Mouse (Mus musculus) embryonic facial prominence, embryonic 11.5 days (tissue): ENCODE results near the gene Cd163l1. TPM values are rescaled to one million over a fixed set of nuclear protein-coding genes. Genes with fewer than 3 reads are reported as not detected.

ENCODE experiments used
- ATAC-seq: fragments of 200-750 bp; cut with Nextera tagmentation; replicated peaks from 2 replicates; pipeline ENCODE4 v1.8.0; 2017; ENCODE audit warnings: low read depth; ENCODE audit not compliant: insufficient number of reproducible peaks, low FRiP score, low TSS enrichment
- DNase-seq: peaks from one replicate; pipeline ENCODE4 v3.0.0-alpha.2; 2015; ENCODE audit warnings: low spot score
- H3K27ac ChIP-seq: fragments of 300-500 bp; sonication (generic); replicated peaks from 2 replicates; pipeline ENCODE4 v1.5.1; 2014; ENCODE audit warnings: mild to moderate bottlenecking, low read depth, low read length, control low read depth
- H3K27me3 ChIP-seq: fragments of 300-500 bp; sonication (generic); 2 replicates; pipeline ENCODE4 v1.6.1; 2014; ENCODE audit warnings: mild to moderate bottlenecking, low read length, moderate library complexity, mixed read lengths; ENCODE audit not compliant: control insufficient read depth, insufficient read depth
- H3K36me3 ChIP-seq: fragments of 300-500 bp; sonication (generic); replicated peaks from 2 replicates; pipeline ENCODE4 v1.6.1; 2014; ENCODE audit warnings: low read depth, mild to moderate bottlenecking, low read length, moderate library complexity, mixed read lengths; ENCODE audit not compliant: control insufficient read depth, insufficient read depth
- H3K4me1 ChIP-seq: fragments of 300-500 bp; sonication (generic); 2 replicates; pipeline ENCODE4 v1.6.1; 2014; ENCODE audit warnings: low read length, mixed read lengths; ENCODE audit not compliant: control insufficient read depth, insufficient read depth
- H3K4me2 ChIP-seq: fragments of 300-500 bp; sonication (generic); 2 replicates; pipeline ENCODE4 v1.6.1; 2014; ENCODE audit warnings: low read depth, mild to moderate bottlenecking, control low read depth, low read length, moderate library complexity
- H3K4me3 ChIP-seq: fragments of 300-500 bp; sonication (generic); 2 replicates; pipeline ENCODE4 v1.5.1; 2014; ENCODE audit warnings: low read depth, low read length, control low read depth
- H3K9ac ChIP-seq: fragments of 300-500 bp; sonication (generic); replicated peaks from 2 replicates; pipeline ENCODE4 v1.6.1; 2014; ENCODE audit warnings: mild to moderate bottlenecking, control low read depth, low read length
- H3K9me3 ChIP-seq: fragments of 300-500 bp; sonication (generic); replicated peaks from 2 replicates; pipeline ENCODE4 v1.6.1; 2016; ENCODE audit warnings: mild to moderate bottlenecking, low read length, inconsistent platforms, mixed read lengths; ENCODE audit not compliant: control insufficient read depth
- WGBS: fragments of 180-500 bp; shearing (Covaris S2); extraction: QIAGEN DNeasy Blood & Tissue Kit; methylation state at CpG from one replicate; pipeline ENCODE4 v1.1.7; 2014; 5-methylcytosine and 5-hydroxymethylcytosine counted together
- polyA plus RNA-seq: library from polyadenylated mRNA; unstranded; fragments of >200 nt; fragmentation: Nextera tagmentation; extraction: Ambion mirVana; gene quantifications from 2 replicates; pipeline ENCODE4 v1.2.1, GENCODE M21; 2014

Gene Cd163l1
- not detected in 2 replicates for polyA plus RNA-seq

DNA sequence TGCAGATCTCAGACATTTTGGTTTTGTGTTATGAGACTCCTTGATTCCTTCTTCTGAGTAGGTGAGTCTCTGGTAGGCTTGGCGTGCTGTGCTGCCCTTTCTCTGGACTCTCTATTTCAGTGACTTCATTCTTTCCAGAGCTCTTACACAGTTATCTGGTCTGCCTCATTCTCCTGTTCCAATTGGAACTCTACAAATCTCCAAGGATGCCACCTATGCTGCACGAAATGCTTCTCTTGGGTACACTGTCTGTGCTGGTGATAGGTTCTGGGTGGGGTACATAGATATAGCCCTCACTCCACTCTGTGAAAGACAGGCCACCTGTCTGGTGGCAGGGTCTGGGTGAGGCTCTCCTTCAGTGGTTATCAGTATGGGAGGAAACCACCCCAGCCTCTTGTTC lies at the start of gene Cd163l1:
Gene Cd163l1 (plus strand): TSS at position 301 of the 400 bp plus-strand sequence.
- H3K4me3 ChIP-seq, result no peak within 1 kb of the TSS
- WGBS, result 77% methylated on average over 2 of the region's 2 CpGs
- H3K27ac ChIP-seq, result no peak within 1 kb of the TSS
- ATAC-seq (no peak), DNase-seq (no peak)
- H3K36me3 ChIP-seq, result no peaks in the 10 kb centered on the region
- no peaks in the 10 kb centered on the region for H3K4me1 ChIP-seq
- H3K9me3 ChIP-seq, result no peaks in the 10 kb centered on the region
- no peaks in the 10 kb centered on the region for H3K27me3 ChIP-seq
- no peak within 1 kb of the TSS for H3K9ac ChIP-seq
- no peak within 1 kb of the TSS for H3K4me2 ChIP-seq

DNA sequence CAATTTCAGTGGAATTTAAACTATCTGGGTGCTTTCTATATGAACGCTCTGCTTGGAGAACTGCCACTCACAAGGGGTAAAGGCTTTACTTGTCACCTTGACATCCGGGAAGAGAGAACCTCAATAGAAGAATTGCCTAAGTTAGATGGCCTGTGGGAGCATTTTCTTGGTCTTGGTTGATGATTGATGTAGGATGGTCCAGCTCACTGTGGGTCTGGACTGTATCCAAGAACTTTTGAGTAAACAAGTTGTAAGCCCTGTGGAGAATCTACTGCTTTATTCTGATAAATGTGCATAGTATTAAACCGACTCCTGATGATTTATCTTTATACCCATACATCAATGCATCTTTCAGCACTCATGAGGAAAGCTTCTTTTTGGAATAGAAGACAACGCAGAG lies 48.7 kb upstream of the Cd163l1 start:
- WGBS, result 78% methylated on average over 4 of the region's 4 CpGs
- Histone ChIP-seq H3K27ac (no peak overlapping the region), H3K9ac (no peak overlapping the region), H3K4me1 (no peaks in the 10 kb centered on the region), H3K9me3 (no peaks in the 10 kb centered on the region), H3K4me3 (no peak overlapping the region), H3K36me3 (no peaks in the 10 kb centered on the region), H3K4me2 (no peak overlapping the region), H3K27me3 (no peaks in the 10 kb centered on the region)
- DNase-seq, result no peak
- ATAC-seq, result no peak

DNA sequence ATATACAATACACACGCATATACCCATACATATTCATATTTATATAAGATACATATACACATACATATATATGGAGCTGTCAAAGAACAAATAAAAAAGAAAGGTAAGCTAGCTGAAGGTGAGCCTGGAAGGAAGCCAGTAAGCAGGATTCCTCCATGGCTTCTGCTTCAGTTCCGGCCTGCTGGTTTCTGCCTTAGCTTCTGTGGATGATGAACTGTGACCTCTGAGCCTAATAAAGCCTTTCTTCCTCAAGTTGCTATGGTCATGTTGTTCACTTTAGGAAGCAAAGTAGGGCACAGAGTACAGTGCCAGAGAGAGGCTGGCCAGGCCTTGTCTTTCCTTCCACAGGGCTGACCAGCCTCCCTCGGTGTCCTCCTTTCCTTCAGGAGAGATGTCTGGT lies 47.2 kb upstream of the Cd163l1 start:
- no peaks in the 10 kb centered on the region for H3K4me1 ChIP-seq
- no peak for ATAC-seq
- WGBS, result 92% methylated on average over 3 of the region's 3 CpGs
- no peak overlapping the region for H3K9ac ChIP-seq
- H3K27ac ChIP-seq, result no peak overlapping the region
- H3K4me3 ChIP-seq, result no peak overlapping the region
- H3K9me3 ChIP-seq, result no peaks in the 10 kb centered on the region
- DNase-seq, result no peak
- no peaks in the 10 kb centered on the region for H3K36me3 ChIP-seq
- no peak overlapping the region for H3K4me2 ChIP-seq
- no peaks in the 10 kb centered on the region for H3K27me3 ChIP-seq

DNA sequence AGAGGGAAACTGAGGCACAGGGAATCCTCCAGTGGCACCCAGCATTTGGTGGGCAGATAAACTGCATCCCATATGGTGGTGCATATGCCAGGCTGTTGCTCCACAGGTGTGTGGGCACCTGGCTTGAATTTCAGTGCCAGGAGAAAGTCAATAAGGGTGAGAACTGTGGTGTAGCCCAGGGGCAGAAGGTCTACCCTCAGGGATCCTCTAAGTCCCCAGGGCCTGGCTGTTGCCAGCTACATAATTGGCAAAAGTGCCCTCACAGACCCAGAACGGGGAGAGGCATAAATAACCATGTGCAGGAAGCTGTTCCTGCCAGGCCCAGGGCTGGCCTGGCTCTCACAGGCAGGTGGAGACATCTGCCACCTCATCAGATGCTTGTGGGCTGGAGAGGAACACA lies 45.1 kb upstream of the Cd163l1 start, which contains the start of gene Olfr523:
Gene Olfr523 (plus strand): TSS at position 282 of the 400 bp plus-strand sequence.
- WGBS, result 65% methylated on average over 1 of the region's 1 CpGs

DNA sequence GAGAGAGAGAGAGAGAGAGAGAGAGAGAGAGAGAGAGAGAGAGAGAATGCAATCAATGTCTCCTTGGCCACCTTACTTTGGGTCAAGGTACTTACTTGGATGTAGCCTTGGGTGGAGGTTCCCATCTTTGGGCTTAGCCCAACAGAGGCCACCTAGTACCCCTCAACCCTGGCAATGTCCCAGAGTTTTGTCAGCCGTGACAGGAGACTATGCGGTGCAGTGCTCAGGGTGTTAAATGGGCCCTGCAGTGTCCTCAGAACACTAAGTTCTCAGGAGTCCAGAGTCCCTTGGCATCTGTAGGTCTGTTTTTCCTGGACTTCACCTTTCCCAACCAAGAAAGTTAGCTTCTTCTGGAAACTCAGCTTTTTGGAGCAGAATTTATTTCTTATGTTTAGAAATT lies 38.9 kb upstream of the Cd163l1 start:
- Histone ChIP-seq H3K9me3 (no peaks in the 10 kb centered on the region), H3K9ac (no peak overlapping the region), H3K27me3 (no peaks in the 10 kb centered on the region), H3K36me3 (no peaks in the 10 kb centered on the region), H3K4me1 (no peaks in the 10 kb centered on the region), H3K4me2 (no peak overlapping the region), H3K27ac (no peak overlapping the region), H3K4me3 (no peak overlapping the region)
- ATAC-seq, result no peak
- WGBS, result 93% methylated on average over 2 of the region's 2 CpGs
- DNase-seq, result no peak

More for the DNA sequence above, 45.1 kb upstream of the Cd163l1 start, which contains the start of gene Olfr523:
- no peak within 1 kb of the TSS for H3K9ac ChIP-seq
- H3K27me3 ChIP-seq, result no peaks in the 10 kb centered on the region
- H3K36me3 ChIP-seq, result no peaks in the 10 kb centered on the region
- no peak within 1 kb of the TSS for H3K27ac ChIP-seq
- no peaks in the 10 kb centered on the region for H3K4me1 ChIP-seq
- no peaks in the 10 kb centered on the region for H3K9me3 ChIP-seq
- no peak for DNase-seq
- no peak within 1 kb of the TSS for H3K4me2 ChIP-seq
- no peak within 1 kb of the TSS for H3K4me3 ChIP-seq
- ATAC-seq, result no peak

DNA sequence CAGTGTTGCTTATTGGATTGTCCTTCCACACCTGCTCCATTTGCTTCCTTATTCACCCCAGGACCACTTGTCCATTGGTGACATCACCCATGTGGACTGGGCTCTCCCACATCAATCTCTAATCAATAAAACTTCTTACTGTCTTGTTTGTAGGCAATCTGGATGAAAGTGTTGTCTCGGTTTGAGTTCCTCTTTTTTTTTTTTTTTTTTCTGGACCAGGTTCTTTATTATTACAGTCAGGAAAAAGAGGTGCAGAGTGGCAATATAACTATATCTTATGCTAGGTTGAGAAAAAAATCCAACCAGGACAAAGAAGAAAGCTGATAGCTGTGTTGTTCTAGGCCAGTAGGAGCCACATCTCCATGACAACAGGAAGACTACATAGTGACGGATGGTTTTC lies 37.4 kb upstream of the Cd163l1 start:
- Histone ChIP-seq H3K36me3 (no peaks in the 10 kb centered on the region), H3K27me3 (no peaks in the 10 kb centered on the region), H3K4me2 (no peak overlapping the region), H3K4me3 (no peak overlapping the region), H3K9ac (no peak overlapping the region), H3K4me1 (no peaks in the 10 kb centered on the region), H3K27ac (no peak overlapping the region), H3K9me3 (no peaks in the 10 kb centered on the region)
- 77% methylated on average over 2 of the region's 2 CpGs for WGBS
- no peak for DNase-seq
- no peak for ATAC-seq

DNA sequence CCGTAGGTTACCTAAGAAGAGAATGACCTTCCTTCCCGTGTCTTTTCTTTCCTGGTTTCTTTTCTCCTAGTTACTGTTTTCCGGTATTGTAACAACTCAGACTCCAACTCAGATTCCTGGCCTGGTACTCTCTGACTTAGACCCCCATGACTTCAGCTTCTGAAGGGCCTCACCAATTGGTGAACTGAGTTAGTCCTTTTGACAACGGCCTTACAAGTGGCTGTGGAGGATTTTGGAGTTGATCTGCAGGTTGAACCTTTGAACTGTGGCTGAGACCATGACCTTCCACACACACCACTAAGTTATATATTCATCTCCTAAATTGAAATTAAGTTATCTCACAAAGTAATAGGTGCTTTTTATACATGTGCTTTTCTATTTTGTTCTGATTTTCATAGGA lies 33.9 kb upstream of the Cd163l1 start:
- H3K4me3 ChIP-seq, result no peak overlapping the region
- no peaks in the 10 kb centered on the region for H3K27me3 ChIP-seq
- no peak overlapping the region for H3K9ac ChIP-seq
- ATAC-seq (no peak), DNase-seq (no peak)
- H3K36me3 ChIP-seq, result no peaks in the 10 kb centered on the region
- no peak overlapping the region for H3K4me2 ChIP-seq
- no peaks in the 10 kb centered on the region for H3K4me1 ChIP-seq
- no peak overlapping the region for H3K27ac ChIP-seq
- WGBS, result 82% methylated on average over 4 of the region's 4 CpGs
- no peaks in the 10 kb centered on the region for H3K9me3 ChIP-seq

DNA sequence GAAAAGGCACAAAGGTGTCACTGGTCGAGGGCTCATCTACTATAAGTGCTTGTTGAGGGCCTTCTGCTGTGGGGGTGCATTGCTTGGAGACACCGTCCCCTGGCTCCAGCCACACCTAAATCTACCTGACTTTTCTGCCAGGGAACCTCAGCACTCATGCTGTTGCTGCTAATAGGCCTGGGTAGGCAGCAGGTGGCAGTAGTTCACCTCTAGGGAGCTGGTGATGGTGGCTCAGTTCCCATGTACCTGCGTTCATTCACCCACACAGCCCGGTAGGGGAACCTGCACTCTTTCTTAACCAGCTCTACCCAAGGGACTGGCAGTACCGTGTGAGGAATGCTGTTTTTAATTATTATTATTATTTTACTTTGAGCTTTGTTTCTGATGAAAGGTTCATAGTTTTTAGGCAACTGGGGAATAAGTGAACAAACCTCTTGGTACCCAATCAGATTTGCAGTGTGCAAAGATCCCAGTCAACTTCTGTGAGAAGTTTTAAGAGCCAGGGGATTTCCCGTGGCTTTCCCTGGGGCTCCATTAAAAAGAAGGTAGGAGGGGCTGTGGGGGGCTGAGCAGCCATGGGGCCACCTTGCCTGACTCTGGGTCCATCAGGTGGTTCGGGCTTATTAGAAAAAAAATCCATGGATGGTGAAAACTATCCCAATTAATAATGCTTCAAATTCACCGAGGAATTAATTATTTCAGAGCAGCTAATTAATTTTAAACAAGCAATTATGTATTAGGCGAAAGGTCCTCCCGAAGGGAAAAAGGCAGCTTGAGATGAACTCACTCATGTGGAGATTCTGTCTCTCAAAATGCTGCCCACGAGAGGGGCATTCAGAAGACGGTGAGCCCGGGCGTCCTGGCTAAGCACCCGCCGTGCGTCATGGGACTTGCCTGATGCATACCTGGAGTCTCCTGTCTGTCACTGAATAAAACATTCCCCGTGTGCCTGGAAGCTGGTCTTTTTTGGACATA lies 31.1 kb upstream of the Cd163l1 start:
- no peaks in the 10 kb centered on the region for H3K36me3 ChIP-seq
- no peaks in the 10 kb centered on the region for H3K4me1 ChIP-seq
- no peaks in the 10 kb centered on the region for H3K27me3 ChIP-seq
- DNase-seq (no peak), ATAC-seq (no peak)
- H3K4me2 ChIP-seq, result no peak overlapping the region
- no peak overlapping the region for H3K27ac ChIP-seq
- no peak overlapping the region for H3K9ac ChIP-seq
- WGBS, result 61% methylated on average over 18 of the region's 18 CpGs
- H3K4me3 ChIP-seq, result no peak overlapping the region
- H3K9me3 ChIP-seq, result no peaks in the 10 kb centered on the region
